Mouse (Mus musculus): ENCODE measurements at regions not wholly inside any gene's neighbourhood (a gene's known extent, or its start where the extent isn't known, plus 50 kb on each side); places are given as distances from the start of the nearest gene placed in this dataset.

DNA sequence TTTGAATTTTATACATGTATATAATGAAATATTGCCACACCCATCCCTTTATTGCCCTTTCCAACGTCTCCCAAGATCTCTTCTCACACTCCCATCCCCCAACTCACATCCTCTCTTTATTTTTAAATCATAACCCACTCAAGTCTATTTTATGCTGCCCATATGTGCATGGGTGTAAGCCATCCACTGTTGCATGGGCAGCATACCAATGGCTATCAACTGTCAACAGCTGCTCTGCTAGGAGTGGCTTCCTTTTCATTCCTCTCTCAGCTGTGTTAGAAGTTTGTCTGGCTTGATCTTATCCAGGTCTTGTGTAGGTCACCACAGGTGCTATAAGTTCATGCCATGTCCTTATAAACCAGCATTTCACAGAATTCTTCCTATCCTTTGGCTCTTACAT, 409.2 kb upstream of the Klf4 start:
- TF ChIP-seq CTCF (IDR thresholded peaks at IDR 0.05; ENCODE audit: borderline replicate concordance, extremely low read depth, insufficient read depth, insufficient read length) (no peak), POLR2A (IDR thresholded peaks at IDR 0.05; ENCODE audit: borderline replicate concordance, extremely low read depth, insufficient read depth, insufficient read length, poor library complexity, severe bottlenecking) (no peak)

Data from brain, embryonic 14.5 days (tissue).